Mouse (Mus musculus) MEL (cell line): ENCODE results near the gene Neurl4. TPM values are rescaled to one million over a fixed set of nuclear protein-coding genes. Genes with fewer than 3 reads are reported as not detected.

Experiments used
- DNase-seq: peaks from one replicate; pipeline ENCODE4 v3.0.0; 2011; ENCODE audit warnings: low read depth, low spot score
- H3K27ac ChIP-seq: 2 replicates; pipeline ENCODE4 v1.5.1; 2012; ENCODE audit warnings: low read depth, mild to moderate bottlenecking, control low read depth, low read length, moderate library complexity; ENCODE audit not compliant: control insufficient read depth
- H3K27me3 ChIP-seq, 2 experiments: fragments of 150-350 bp in 1 of 2; sonication (generic) in 1 of 2; 2 replicates each; pipeline ENCODE4 v1.6.1; 2012; ENCODE audit warnings: low read length in 2 of 2, mild to moderate bottlenecking in 2 of 2, improper control_type of control experiment in 1 of 2, moderate library complexity in 1 of 2; ENCODE audit not compliant: insufficient read depth in 2 of 2, control insufficient read depth in 1 of 2
- H3K36me3 ChIP-seq, 2 experiments: 2 replicates each; pipeline ENCODE4 v1.6.1; 2012 to 2014; ENCODE audit warnings: low read length in 2 of 2, improper control_type of control experiment in 1 of 2, inconsistent platforms in 1 of 2, mild to moderate bottlenecking in 1 of 2; ENCODE audit not compliant: insufficient read depth in 2 of 2, control insufficient read depth in 1 of 2
- H3K4me1 ChIP-seq, 2 experiments: fragments of 150-350 bp in 1 of 2; sonication (generic) in 1 of 2; 2 replicates each; pipeline ENCODE4 v1.6.1; 2012; ENCODE audit warnings: low read length in 2 of 2, improper control_type of control experiment in 1 of 2, mild to moderate bottlenecking in 1 of 2; ENCODE audit not compliant: insufficient read depth in 2 of 2, control insufficient read depth in 1 of 2
- H3K4me3 ChIP-seq, 2 experiments: fragments of 150-350 bp in 1 of 2; sonication (generic) in 1 of 2; 2 replicates each; pipeline ENCODE4 v1.5.1; 2012; ENCODE audit warnings: low read depth in 2 of 2, low read length in 2 of 2, mild to moderate bottlenecking in 2 of 2, moderate library complexity in 2 of 2, control low read depth in 1 of 2, improper control_type of control experiment in 1 of 2; ENCODE audit not compliant: control insufficient read depth in 1 of 2, insufficient read depth in 1 of 2
- H3K79me2 ChIP-seq: 2 replicates; pipeline ENCODE4 v1.6.1; 2012; ENCODE audit warnings: mild to moderate bottlenecking, low read length, moderate library complexity; ENCODE audit not compliant: control insufficient read depth, poor library complexity, insufficient read depth
- H3K9ac ChIP-seq: 2 replicates; pipeline ENCODE4 v1.6.1; 2012; ENCODE audit warnings: low read depth, mild to moderate bottlenecking, control low read depth, low read length, moderate library complexity; ENCODE audit not compliant: control insufficient read depth, poor library complexity, severe bottlenecking
- H3K9me3 ChIP-seq: fragments of 150-350 bp; sonication (generic); replicated peaks from 2 replicates; pipeline ENCODE4 v1.6.1; 2012; ENCODE audit warnings: mild to moderate bottlenecking, low read length, improper control_type of control experiment, moderate library complexity; ENCODE audit not compliant: insufficient read depth
- CHD1 ChIP-seq: IDR thresholded peaks from 2 replicates; pipeline ENCODE4 v1.6.1; 2012; ENCODE audit warnings: low read depth, mild to moderate bottlenecking, inconsistent platforms, low read length, improper control_type of control experiment
- CTCF ChIP-seq, 3 experiments: IDR thresholded peaks in 2 of 3; conservative IDR thresholded peaks in 1 of 3; 2 replicates each; pipeline ENCODE4 v1.5.1; 2011 to 2012; ENCODE audit warnings: low read length in 3 of 3, low read depth in 2 of 3, mild to moderate bottlenecking in 2 of 3, improper control_type of control experiment in 1 of 3, inconsistent platforms in 1 of 3, mixed read lengths in 1 of 3, moderate library complexity in 1 of 3; ENCODE audit not compliant: control insufficient read depth in 1 of 3, insufficient read depth in 1 of 3, poor library complexity in 1 of 3, severe bottlenecking in 1 of 3
- EP300 ChIP-seq, 2 experiments: IDR thresholded peaks; 2 replicates each; pipeline ENCODE4 v1.6.1; 2011; ENCODE audit warnings: improper control_type of control experiment in 2 of 2, low read length in 2 of 2, low read depth in 1 of 2, mild to moderate bottlenecking in 1 of 2
- JUND ChIP-seq: IDR thresholded peaks from 2 replicates; pipeline ENCODE4 v1.6.1; 2011; ENCODE audit warnings: low read depth, mild to moderate bottlenecking, improper control_type of control experiment, low read length
- KAT2A ChIP-seq: conservative IDR thresholded peaks from 2 replicates; pipeline ENCODE4 v1.6.1; 2012; ENCODE audit warnings: low read depth, low read length, improper control_type of control experiment, inconsistent platforms
- MAZ ChIP-seq: IDR thresholded peaks from 2 replicates; pipeline ENCODE4 v1.6.1; 2012; ENCODE audit warnings: low read depth, mild to moderate bottlenecking, inconsistent platforms, low read length, improper control_type of control experiment
- MEF2A ChIP-seq: IDR thresholded peaks from 2 replicates; pipeline ENCODE4 v1.6.1; 2014; ENCODE audit warnings: low read depth, mild to moderate bottlenecking, inconsistent platforms, low read length, improper control_type of control experiment; ENCODE audit not compliant: poor library complexity, insufficient replicate concordance, severe bottlenecking; ENCODE audit errors: extremely low read depth
- MYB ChIP-seq: IDR thresholded peaks from 2 replicates; pipeline ENCODE4 v1.6.1; 2011; ENCODE audit warnings: mild to moderate bottlenecking, low read depth, low read length, improper control_type of control experiment
- NELFE ChIP-seq: IDR thresholded peaks from 2 replicates; pipeline ENCODE4 v1.6.1; 2011; ENCODE audit warnings: low read depth, low read length, improper control_type of control experiment
- NRF1 ChIP-seq: IDR thresholded peaks from 2 replicates; pipeline ENCODE4 v1.6.1; 2014; ENCODE audit warnings: low read depth, mild to moderate bottlenecking, inconsistent platforms, low read length, improper control_type of control experiment, moderate library complexity; ENCODE audit not compliant: poor library complexity, insufficient read depth, severe bottlenecking
- POLR2A ChIP-seq, 2 experiments: IDR thresholded peaks; 2 replicates each; pipeline ENCODE4 v1.6.1; 2011 to 2012; ENCODE audit warnings: low read length in 2 of 2, mild to moderate bottlenecking in 2 of 2, control low read depth in 1 of 2, improper control_type of control experiment in 1 of 2, low read depth in 1 of 2, moderate library complexity in 1 of 2; ENCODE audit not compliant: control insufficient read depth in 1 of 2, insufficient read depth in 1 of 2, poor library complexity in 1 of 2
- POLR2AphosphoS2 ChIP-seq: IDR thresholded peaks from 2 replicates; pipeline ENCODE4 v1.6.1; 2011; ENCODE audit warnings: low read length, improper control_type of control experiment
- SIN3A ChIP-seq: IDR thresholded peaks from 2 replicates; pipeline ENCODE4 v1.6.1; 2012; ENCODE audit warnings: low read length, improper control_type of control experiment, inconsistent platforms
- TAL1 ChIP-seq: IDR thresholded peaks from 2 replicates; pipeline ENCODE4 v1.6.1; 2012; ENCODE audit warnings: mild to moderate bottlenecking, inconsistent platforms, low read length, moderate library complexity, mixed read lengths
- UBTF ChIP-seq: IDR thresholded peaks from 2 replicates; pipeline ENCODE4 v1.6.1; 2012; ENCODE audit warnings: low read depth, mild to moderate bottlenecking, inconsistent platforms, low read length, improper control_type of control experiment, moderate library complexity, borderline replicate concordance; ENCODE audit not compliant: insufficient read depth
- USF2 ChIP-seq, 2 experiments: IDR thresholded peaks; 2 replicates each; pipeline ENCODE4 v1.6.1; 2011 to 2012; ENCODE audit warnings: improper control_type of control experiment in 2 of 2, low read length in 2 of 2, borderline replicate concordance in 1 of 2, inconsistent platforms in 1 of 2, low read depth in 1 of 2, mild to moderate bottlenecking in 1 of 2; ENCODE audit not compliant: insufficient read depth in 1 of 2
- ZC3H11A ChIP-seq: IDR thresholded peaks from 2 replicates; pipeline ENCODE4 v1.6.1; 2012; ENCODE audit warnings: low read depth, mild to moderate bottlenecking, inconsistent platforms, low read length, improper control_type of control experiment
- ZMIZ1 ChIP-seq: IDR thresholded peaks from 2 replicates; pipeline ENCODE4 v1.6.1; 2012; ENCODE audit warnings: low read depth, mild to moderate bottlenecking, inconsistent platforms, low read length, improper control_type of control experiment, moderate library complexity
- polyA plus RNA-seq, 2 experiments: library from polyadenylated mRNA; stranded (reverse) in 1 of 2; unstranded in 1 of 2; fragments of >175 nt in 1 of 2; fragments of >200 nt in 1 of 2; gene quantifications; 2 replicates each; pipeline versions ENCODE4 v1.2.1 to v1.2.4; 2012; ENCODE audit warnings: low replicate concordance in 2 of 2, low read depth in 1 of 2; ENCODE audit not compliant: insufficient read length in 2 of 2, insufficient read depth in 1 of 2, missing spikeins in 1 of 2
- total RNA-seq: library from RNA; depleted of rRNA; stranded (reverse); fragments of 300-350 nt; gene quantifications from 2 replicates; pipeline ENCODE4 v1.2.3, GENCODE M21; 2012

Gene Neurl4
- total and polyA plus RNA-seq, 3 experiments = 50.9 to 58.0 TPM; not detected in 1

DNA sequence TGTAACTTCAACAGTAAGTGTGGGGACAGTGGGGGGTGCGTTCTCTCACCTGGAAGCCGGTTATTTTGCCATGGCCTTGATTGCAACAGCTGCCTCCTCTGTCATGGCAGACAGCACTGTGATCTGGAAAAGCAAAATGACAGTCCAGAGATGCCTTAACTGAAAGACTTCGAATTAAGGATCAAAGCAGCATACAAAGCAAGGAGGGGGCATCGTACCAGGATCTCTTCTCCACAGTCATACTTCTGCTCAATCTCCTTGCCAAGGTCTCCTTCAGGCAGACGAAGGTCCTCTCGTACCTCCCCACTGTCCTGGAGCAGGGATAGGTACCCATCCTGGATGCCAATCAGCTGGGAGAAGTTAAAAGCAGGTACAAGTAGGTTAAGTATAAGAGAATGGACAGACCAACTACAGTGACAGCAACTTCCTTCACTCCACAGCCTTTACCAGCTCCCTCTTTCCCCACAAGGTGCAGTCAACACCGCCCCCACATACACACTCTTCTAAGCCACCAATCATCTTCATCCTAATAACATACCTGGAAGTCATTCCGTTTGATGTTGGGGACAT is 16.6 kb downstream of the Neurl4 start:
- H3K36me3 ChIP-seq = peaks cover 22 to 52% of the 10 kb centered on the region in 2 experiments
- H3K9ac ChIP-seq = peak overlapping the region; percentile 9; the same call in 1 of the 2 replicates
- H3K27ac ChIP-seq = peak overlapping the region; percentile 74
- H3K27me3 ChIP-seq = no peaks in the 10 kb centered on the region
- DNase-seq = no peak
- H3K79me2 ChIP-seq = peaks cover 61% of the 10 kb centered on the region
- TF ChIP-seq POLR2A (IDR thresholded peaks at IDR 0.05; ENCODE audit: control insufficient read depth in 1 of 2, insufficient read depth in 1 of 2, low read depth in 1 of 2, low read length in 2 of 2, poor library complexity in 1 of 2) = peak in 1 of 2 experiments; percentile 51; a peak in 2 of 4 replicates
- no peak for TF ChIP-seq EP300 (IDR thresholded peaks at IDR 0.05; ENCODE audit: low read depth in 1 of 2, low read length in 2 of 2)
- peak; percentile 34; the same call in 1 of the 2 replicates for TF ChIP-seq SIN3A
- no peak for TF ChIP-seq USF2 (IDR thresholded peaks at IDR 0.05; ENCODE audit: borderline replicate concordance in 1 of 2, insufficient read depth in 1 of 2, low read depth in 1 of 2, low read length in 2 of 2)
- no peak for TF ChIP-seq NRF1
- no peak for TF ChIP-seq ZC3H11A
- TF ChIP-seq ZMIZ1 = 0 out of 2 replicates have a peak, but pooled peaks have one; percentile 53
- no peak overlapping the region for H3K4me3 ChIP-seq
- no peaks in the 10 kb centered on the region for H3K9me3 ChIP-seq
- H3K4me1 ChIP-seq = peaks cover 4 to 53% of the 10 kb centered on the region in 2 experiments

DNA sequence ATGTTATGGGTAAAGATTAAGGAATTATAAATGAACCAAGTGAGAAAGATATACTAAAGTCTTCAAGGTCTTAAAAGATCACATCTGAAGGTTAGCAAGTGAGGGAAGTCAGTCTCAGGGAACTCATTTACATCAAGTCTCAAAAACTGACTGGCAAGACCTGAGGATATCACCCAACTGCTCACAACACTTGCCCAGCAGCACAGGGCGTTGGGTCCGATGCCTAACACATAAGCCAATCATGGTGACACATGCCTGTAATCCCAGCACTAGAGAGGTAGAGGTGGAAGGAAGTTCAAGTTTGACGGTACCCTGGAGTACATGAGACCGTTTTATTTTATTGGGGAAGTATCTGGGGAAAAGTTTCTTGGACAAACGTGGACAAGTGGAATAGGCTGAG is 17.2 kb downstream of the Neurl4 start:
- H3K9me3 ChIP-seq = no peaks in the 10 kb centered on the region
- peaks cover 61% of the 10 kb centered on the region for H3K79me2 ChIP-seq
- TF ChIP-seq UBTF (no peak), CTCF (IDR thresholded peaks at IDR 0.05 in 2 of 3, conservative IDR thresholded peaks at IDR 0.05 in 1 of 3; ENCODE audit: control insufficient read depth in 1 of 3, insufficient read depth in 1 of 3, low read depth in 2 of 3, low read length in 3 of 3, poor library complexity in 1 of 3, severe bottlenecking in 1 of 3) (no peak), NELFE (no peak), MYB (no peak), NRF1 (no peak), EP300 (IDR thresholded peaks at IDR 0.05; ENCODE audit: low read depth in 1 of 2, low read length in 2 of 2) (no peak), CHD1 (0 out of 2 replicates have a peak, but pooled peaks have one; percentile 84), KAT2A (no peak), POLR2AphosphoS2 (peak; percentile 40; the same call in 1 of the 2 replicates), TAL1 (no peak), JUND (no peak), MEF2A (no peak), MAZ (no peak), SIN3A (peak; percentile 46; the same call in 1 of the 2 replicates)
- peak overlapping the region; percentile 83 for H3K9ac ChIP-seq
- peak overlapping the region; percentile 50 for H3K27ac ChIP-seq
- no peaks in the 10 kb centered on the region for H3K27me3 ChIP-seq
- peak overlapping the region in 1 of 2 experiments; percentile 73; a peak in 2 of 4 replicates for H3K4me3 ChIP-seq
- peaks cover 22 to 57% of the 10 kb centered on the region in 2 experiments for H3K36me3 ChIP-seq
- no peak for DNase-seq
- peaks cover 10 to 52% of the 10 kb centered on the region in 2 experiments for H3K4me1 ChIP-seq
